Mouse (Mus musculus) neural tube, embryonic 11.5 days (tissue): ENCODE measurements at regions not wholly inside any gene's neighbourhood (a gene's known extent, or its start where the extent isn't known, plus 50 kb on each side); places are given as distances from the start of the nearest gene placed in this dataset.

Experiments
- ATAC-seq: fragments of 200-750 bp; cut with Nextera tagmentation; 2 replicates; pipeline ENCODE4 v1.8.0; 2017; ENCODE audit warnings: moderate number of reproducible peaks, mild to moderate bottlenecking, moderate TSS enrichment, moderate library complexity; ENCODE audit not compliant: insufficient read depth, low FRiP score, low TSS enrichment
- DNase-seq: peaks from one replicate; pipeline ENCODE4 v3.0.0-alpha.2; 2015; ENCODE audit warnings: low spot score
- H3K27ac ChIP-seq: fragments of 300-500 bp; sonication (generic); 2 replicates; pipeline ENCODE4 v1.5.1; 2014; ENCODE audit warnings: low read depth, mild to moderate bottlenecking, low read length
- H3K27me3 ChIP-seq: fragments of 300-500 bp; sonication (generic); 2 replicates; pipeline ENCODE4 v1.6.1; 2014; ENCODE audit warnings: mild to moderate bottlenecking, low read length, mixed read lengths; ENCODE audit not compliant: control insufficient read depth, insufficient read depth
- H3K36me3 ChIP-seq: fragments of 300-500 bp; sonication (generic); 2 replicates; pipeline ENCODE4 v1.6.1; 2014; ENCODE audit warnings: mild to moderate bottlenecking, low read length, moderate library complexity, mixed read lengths; ENCODE audit not compliant: control insufficient read depth, insufficient read depth
- H3K4me1 ChIP-seq: fragments of 300-500 bp; sonication (generic); 2 replicates; pipeline ENCODE4 v1.6.1; 2014; ENCODE audit warnings: low read length, mixed read lengths; ENCODE audit not compliant: control insufficient read depth, insufficient read depth
- H3K4me2 ChIP-seq: fragments of 300-500 bp; sonication (generic); 2 replicates; pipeline ENCODE4 v1.6.1; 2014; ENCODE audit warnings: low read depth, mild to moderate bottlenecking, moderate library complexity
- H3K4me3 ChIP-seq: fragments of 300-500 bp; sonication (generic); 2 replicates; pipeline ENCODE4 v1.5.1; 2014; ENCODE audit warnings: low read depth, low read length
- H3K9ac ChIP-seq: fragments of 300-500 bp; sonication (generic); 2 replicates; pipeline ENCODE4 v1.6.1; 2014; ENCODE audit warnings: mild to moderate bottlenecking, low read length
- H3K9me3 ChIP-seq: fragments of 300-500 bp; sonication (generic); 2 replicates; pipeline ENCODE4 v1.6.1; 2016; ENCODE audit warnings: low read length; ENCODE audit not compliant: control insufficient read depth
- WGBS: fragments of 180-500 bp; shearing (Covaris S2); extraction: QIAGEN DNeasy Blood & Tissue Kit; methylation state at CpG from one replicate; pipeline ENCODE4 v1.1.7; 2014; 5-methylcytosine and 5-hydroxymethylcytosine counted together

DNA sequence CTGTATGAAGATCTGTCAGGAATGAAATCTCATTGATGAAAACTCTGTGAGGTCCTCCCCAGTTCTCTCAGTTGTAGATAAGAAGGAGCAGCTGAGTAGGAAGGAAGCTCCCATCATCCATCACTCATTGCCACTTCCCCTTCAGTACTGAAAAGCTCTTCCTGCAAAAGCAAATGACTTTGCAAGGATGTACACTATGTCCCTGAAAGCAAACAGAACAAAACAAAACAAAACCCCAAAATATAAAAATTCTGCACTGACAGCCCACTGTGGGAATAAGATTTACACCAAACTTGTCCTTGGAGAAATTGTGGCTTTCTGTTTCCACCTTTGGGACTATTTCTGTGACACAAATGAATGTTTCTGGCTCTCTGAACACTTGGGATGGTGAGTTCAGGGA is 59.8 kb upstream of the Il15 start:
- no peak for ATAC-seq
- no peak overlapping the region for H3K4me3 ChIP-seq
- no peak overlapping the region for H3K27ac ChIP-seq
- H3K9me3 ChIP-seq = no peaks in the 10 kb centered on the region
- no peak for DNase-seq
- H3K4me1 ChIP-seq = no peaks in the 10 kb centered on the region
- H3K4me2 ChIP-seq = no peak overlapping the region
- no peaks in the 10 kb centered on the region for H3K27me3 ChIP-seq
- H3K9ac ChIP-seq = no peak overlapping the region
- no peaks in the 10 kb centered on the region for H3K36me3 ChIP-seq

- no peak for DNase-seq
- Histone ChIP-seq H3K36me3 (no peaks in the 10 kb centered on the region), H3K27me3 (no peaks in the 10 kb centered on the region), H3K4me1 (no peaks in the 10 kb centered on the region), H3K4me3 (no peak overlapping the region), H3K9ac (no peak overlapping the region), H3K27ac (no peak overlapping the region), H3K4me2 (no peak overlapping the region), H3K9me3 (no peaks in the 10 kb centered on the region)
- no peak for ATAC-seq
These were observed 56.0 kb upstream of the Il15 start for GRCm38 (mm10) chr8:82459007-82459406.

GRCm38 (mm10) chr8:82454056-82454455 is 51.0 kb upstream of the Il15 start:
- DNase-seq = no peak
- H3K27me3 ChIP-seq = no peaks in the 10 kb centered on the region
- H3K9ac ChIP-seq = no peak overlapping the region
- no peaks in the 10 kb centered on the region for H3K4me1 ChIP-seq
- no peaks in the 10 kb centered on the region for H3K36me3 ChIP-seq
- no peaks in the 10 kb centered on the region for H3K9me3 ChIP-seq
- H3K27ac ChIP-seq = no peak overlapping the region
- H3K4me2 ChIP-seq = no peak overlapping the region
- ATAC-seq = no peak
- 80% methylated on average over 4 of the region's 4 CpGs for WGBS
- no peak overlapping the region for H3K4me3 ChIP-seq
